8 mouse cellular contexts compared by ENCODE assay signal in genomic region chr13:14063013-14063941, GRCm38 (mm10). TPM values are rescaled to one million over a fixed set of nuclear protein-coding genes. Genes with fewer than 3 reads are reported as not detected.
DNase-seq lines count a peak whose midpoint lies in the region; ATAC-seq lines count a peak whose summit lies in the region.

Gene Arid4b (plus strand): TSS chr13:14063232.
Gene Ggps1 (minus strand): TSS chr13:14063488.

- H3K9me3 ChIP-seq in forebrain, embryonic 14.5 days (replicated peaks; ENCODE audit: control insufficient read depth, low read length), result no peaks in the 10 kb centered on the region
- H3K9me3 ChIP-seq in neural tube, embryonic 15.5 days (replicated peaks), result no peaks in the 10 kb centered on the region

- peak within 1 kb of the TSS; percentile 76 for H3K4me2 ChIP-seq in forebrain, embryonic 14.5 days (ENCODE audit: low read length)
- peak within 1 kb of the TSS; percentile 78 for H3K4me2 ChIP-seq in neural tube, embryonic 15.5 days

- DNase-seq in ES-CJ7 (ENCODE audit: low read depth, low spot score), result peak; percentile 99
- DNase-seq in cerebellum, adult 11 months, result peak; percentile 96
- DNase-seq in forebrain, embryonic 14.5 days (ENCODE audit: low spot score), result peak; percentile 100
- DNase-seq in heart, postnatal 14 days, result peak; percentile 93 to 94
- peak; percentile 98 for DNase-seq in layer of hippocampus, adult 11-12 months (ENCODE audit: low spot score)
- DNase-seq in lung, adult 18-20 months, result peak; percentile 99
- DNase-seq in testis, postnatal 14 days (ENCODE audit: low spot score), result peak; percentile 97

- intact Hi-C loops in heart, postnatal 14 days (cut with DNase I), result loop anchor here (2.0 to 5.0 kb wide), 3 partner anchors 24 to 106 kb away; partner anchors contain the start of gene Tbce

- H3K9ac ChIP-seq in forebrain, embryonic 14.5 days (ENCODE audit: low read length), result peak within 1 kb of the TSS; percentile 98
- peak within 1 kb of the TSS; percentile 93 for H3K9ac ChIP-seq in neural tube, embryonic 15.5 days (replicated peaks)

- H3K4me1 ChIP-seq in forebrain, embryonic 14.5 days (ENCODE audit: control insufficient read depth, insufficient read depth, low read length), result peaks cover 10% of the 10 kb centered on the region
- H3K4me1 ChIP-seq in neural tube, embryonic 15.5 days, result peaks cover 48% of the 10 kb centered on the region

- H3K27me3 ChIP-seq in forebrain, embryonic 14.5 days (replicated peaks; ENCODE audit: control insufficient read depth, insufficient read depth, low read length), result no peaks in the 10 kb centered on the region
- no peaks in the 10 kb centered on the region for H3K27me3 ChIP-seq in neural tube, embryonic 15.5 days (replicated peaks)

- peak; percentile 97 for ATAC-seq in forebrain, embryonic 14.5 days
- ATAC-seq in neural tube, embryonic 15.5 days (ENCODE audit: low FRiP score), result peak; percentile 96

- WGBS in forebrain, embryonic 14.5 days, result under 1% methylated on average over 58 of the region's 64 CpGs
- WGBS in neural tube, embryonic 15.5 days, result under 1% methylated on average over 59 of the region's 64 CpGs

- H3K27ac ChIP-seq in forebrain, embryonic 14.5 days (ENCODE audit: low read depth, low read length), result peak within 1 kb of the TSS; percentile 96
- H3K27ac ChIP-seq in neural tube, embryonic 15.5 days (replicated peaks), result peak within 1 kb of the TSS; percentile 96

- peaks cover 12% of the 10 kb centered on the region for H3K36me3 ChIP-seq in forebrain, embryonic 14.5 days (ENCODE audit: control insufficient read depth, insufficient read depth, low read length)
- 0 out of 2 replicates have a peak, but pooled peaks cover 3% of the 10 kb centered on the region for H3K36me3 ChIP-seq in neural tube, embryonic 15.5 days

- H3K4me3 ChIP-seq in forebrain, embryonic 14.5 days (ENCODE audit: low read depth, low read length), result peak within 1 kb of the TSS; percentile 98
- H3K4me3 ChIP-seq in neural tube, embryonic 15.5 days (replicated peaks), result peak within 1 kb of the TSS; percentile 76

RNA-seq across cellular contexts. Expression of gene Arid4b, which starts in this region (rescaled TPM):
- 57.3 and 75.4 TPM in 2 replicates for polyA plus RNA-seq in forebrain, embryonic 14.5 days (2014; fragmentation: Nextera tagmentation; extraction: Ambion mirVana)
- total RNA-seq in heart, postnatal 14 days (2021), result 10 to 100 TPM; 24.8 to 26.5 TPM
- 68.7 and 70.2 TPM in 2 replicates for polyA plus RNA-seq in neural tube, embryonic 15.5 days (2015; fragmentation: Nextera tagmentation; extraction: Ambion mirVana)

RNA-seq across cellular contexts. Expression of gene Ggps1, which starts in this region (rescaled TPM):
- polyA plus RNA-seq in forebrain, embryonic 14.5 days (2014; fragmentation: Nextera tagmentation; extraction: Ambion mirVana), result 81.5 and 87.3 TPM in 2 replicates
- total RNA-seq in heart, postnatal 14 days (2021), result 10 to 100 TPM; 20.3 to 23.6 TPM
- 75.1 and 81.1 TPM in 2 replicates for polyA plus RNA-seq in neural tube, embryonic 15.5 days (2015; fragmentation: Nextera tagmentation; extraction: Ambion mirVana)

Comparison
In these comparisons a context has a peak if more than half of its experiments do, and no peak if none do; other contexts are left out.
1. Peak in every context shown above with its lines: DNase-seq, ATAC-seq, H3K4me3 ChIP-seq and H3K27ac ChIP-seq.